Mouse (Mus musculus) megakaryocyte, embryonic 14.5 days (primary cell): Measurements from ENCODE around the gene Dclk1. TPM values are rescaled to one million over a fixed set of nuclear protein-coding genes. Genes with fewer than 3 reads are reported as not detected.

Experiments used
- H3K27me3 ChIP-seq: replicated peaks from 2 replicates; pipeline ENCODE3; 2012; ENCODE audit warnings: inconsistent platforms
- H3K36me3 ChIP-seq: replicated peaks from 2 replicates; pipeline ENCODE3; 2012; ENCODE audit warnings: low read length, inconsistent platforms, mixed read lengths
- H3K4me1 ChIP-seq: 2 replicates; pipeline ENCODE4 v1.6.1; 2012; ENCODE audit warnings: inconsistent platforms
- H3K4me3 ChIP-seq: replicated peaks from 2 replicates; pipeline ENCODE3; 2012; ENCODE audit warnings: moderate library complexity, mild to moderate bottlenecking, inconsistent platforms
- H3K9me3 ChIP-seq: 2 replicates; pipeline ENCODE4 v1.6.1; 2012; ENCODE audit warnings: inconsistent platforms
- FLI1 ChIP-seq: IDR thresholded peaks from 2 replicates; pipeline ENCODE4 v1.6.1; 2012; ENCODE audit warnings: low read length, inconsistent platforms, mixed read lengths
- GATA1 ChIP-seq: IDR thresholded peaks from 3 replicates; pipeline ENCODE4 v1.6.1; 2012; ENCODE audit warnings: mixed read lengths, low read length, inconsistent platforms, borderline replicate concordance
- polyA plus RNA-seq: library from polyadenylated mRNA; stranded (reverse); fragments of >175 nt; gene quantifications from 2 replicates; pipeline ENCODE4 v1.2.3, GENCODE M21; 2012; ENCODE audit warnings: low replicate concordance; ENCODE audit not compliant: insufficient read depth

The Dclk1 gene
- polyA plus RNA-seq, 1 experiment, result not detected

- Histone ChIP-seq H3K4me3 (no peak overlapping the region), H3K27me3 (peaks cover under 1% of the 10 kb centered on the region), H3K36me3 (no peaks in the 10 kb centered on the region), H3K4me1 (no peaks in the 10 kb centered on the region), H3K9me3 (peaks cover 14% of the 10 kb centered on the region; the same call in 1 of the 2 replicates)
- TF ChIP-seq FLI1 (no peak), GATA1 (no peak)
These were observed 6.3 kb downstream of the Dclk1 start for GRCm38 (mm10) chr3:55248508-55248907.

DNA sequence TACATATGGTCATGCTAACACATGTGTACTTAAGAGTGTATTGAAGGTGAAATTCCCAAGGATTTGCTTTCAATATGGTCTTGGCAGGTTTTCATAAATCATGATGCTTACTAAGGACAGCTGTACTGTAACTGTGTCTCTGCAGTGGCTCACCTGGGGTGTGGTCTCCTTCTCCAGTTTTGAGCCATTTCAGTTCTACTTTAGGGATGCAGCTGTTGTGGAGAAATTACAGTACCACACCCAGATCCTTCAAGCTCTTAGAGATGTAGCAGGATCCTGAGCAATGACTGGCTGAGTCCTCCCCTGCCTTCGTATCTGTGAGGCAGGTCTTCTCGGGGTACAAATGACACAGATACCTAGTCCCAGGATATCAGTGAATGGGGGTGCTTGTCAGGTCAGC is 8.5 kb downstream of the Dclk1 start:
- H3K4me1 ChIP-seq, result no peaks in the 10 kb centered on the region
- H3K27me3 ChIP-seq, result no peaks in the 10 kb centered on the region
- H3K9me3 ChIP-seq, result peaks cover 21% of the 10 kb centered on the region
- TF ChIP-seq GATA1 (no peak), FLI1 (no peak)
- H3K36me3 ChIP-seq, result no peaks in the 10 kb centered on the region
- H3K4me3 ChIP-seq, result no peak overlapping the region

- H3K4me1 ChIP-seq, result no peaks in the 10 kb centered on the region
- no peak for TF ChIP-seq GATA1
- no peak for TF ChIP-seq FLI1
- no peaks in the 10 kb centered on the region for H3K27me3 ChIP-seq
- H3K4me3 ChIP-seq, result no peak overlapping the region
- peaks cover 11% of the 10 kb centered on the region for H3K9me3 ChIP-seq
- H3K36me3 ChIP-seq, result no peaks in the 10 kb centered on the region
These were observed 18.0 kb downstream of the Dclk1 start for GRCm38 (mm10) chr3:55260139-55260538.

DNA sequence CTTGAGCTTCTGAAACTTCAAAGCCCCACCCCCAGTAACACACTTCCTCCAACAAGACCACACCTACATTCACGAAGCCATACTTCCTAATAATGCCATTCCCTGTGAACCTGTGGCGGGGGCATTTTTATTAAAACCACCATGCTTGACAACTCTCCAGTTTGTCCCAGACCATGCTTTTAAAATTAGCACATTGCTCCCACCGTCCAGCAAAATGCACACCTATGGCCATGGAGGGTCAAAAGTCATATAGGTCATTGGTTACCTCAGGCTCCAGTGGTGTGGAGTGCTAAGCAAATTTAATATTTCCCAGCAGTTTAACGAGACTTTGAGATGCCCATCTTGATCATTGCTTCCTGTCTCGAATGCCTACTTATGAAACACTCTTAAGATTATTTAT is 23.9 kb downstream of the Dclk1 start:
- Histone ChIP-seq H3K9me3 (peaks cover 4% of the 10 kb centered on the region; the same call in 1 of the 2 replicates), H3K36me3 (no peaks in the 10 kb centered on the region), H3K4me3 (no peak overlapping the region), H3K27me3 (no peaks in the 10 kb centered on the region), H3K4me1 (no peaks in the 10 kb centered on the region)
- TF ChIP-seq FLI1 (no peak), GATA1 (no peak)

- no peaks in the 10 kb centered on the region for H3K36me3 ChIP-seq
- no peak overlapping the region for H3K4me3 ChIP-seq
- TF ChIP-seq GATA1 (no peak), FLI1 (no peak)
- peaks cover 18% of the 10 kb centered on the region for H3K9me3 ChIP-seq
- H3K4me1 ChIP-seq, result no peaks in the 10 kb centered on the region
- no peaks in the 10 kb centered on the region for H3K27me3 ChIP-seq
These were observed 27.6 kb downstream of the Dclk1 start for GRCm38 (mm10) chr3:55269802-55270201.

DNA sequence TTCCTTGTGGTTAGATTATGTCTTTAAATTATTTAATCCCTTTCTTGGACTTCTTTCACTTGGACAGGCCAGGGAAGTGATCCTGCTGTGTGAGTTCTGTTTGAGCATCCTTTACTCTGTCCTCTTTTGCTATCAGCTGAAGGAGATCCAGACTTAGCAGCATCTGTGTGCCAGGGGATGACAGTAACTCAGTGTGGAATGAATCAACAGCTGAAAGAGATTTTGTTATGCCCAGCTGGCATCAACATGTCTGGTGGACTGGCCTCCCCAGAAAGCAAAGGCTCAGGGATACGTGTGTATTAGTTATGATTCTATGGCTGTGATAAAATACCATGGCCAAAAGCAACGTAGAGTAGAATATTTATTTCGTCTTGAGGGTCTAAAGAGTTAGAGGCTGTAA is 28.2 kb downstream of the Dclk1 start:
- Histone ChIP-seq H3K9me3 (peaks cover 23% of the 10 kb centered on the region), H3K27me3 (no peaks in the 10 kb centered on the region), H3K4me3 (no peak overlapping the region), H3K36me3 (no peaks in the 10 kb centered on the region), H3K4me1 (no peaks in the 10 kb centered on the region)
- TF ChIP-seq GATA1, result no peak
- TF ChIP-seq FLI1, result no peak

DNA sequence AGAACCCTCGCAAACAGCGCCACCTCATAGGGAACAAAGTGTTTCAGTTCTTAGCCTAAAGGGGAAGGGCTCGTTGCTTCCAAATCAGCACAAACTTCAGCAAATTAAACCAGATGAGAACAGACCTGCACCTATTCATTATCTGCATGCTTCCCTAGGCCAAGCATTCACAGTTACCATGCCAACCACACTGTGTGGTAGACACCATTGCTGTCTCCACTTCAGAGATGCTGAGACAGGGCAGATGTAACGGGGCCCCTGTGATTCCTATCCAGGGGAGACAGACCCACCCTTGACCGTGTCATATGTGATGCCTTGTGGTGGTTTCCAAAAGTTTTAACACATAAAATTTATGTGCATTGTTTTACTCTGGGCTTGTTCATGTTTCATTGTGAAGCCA is 28.8 kb downstream of the Dclk1 start:
- TF ChIP-seq FLI1 (no peak), GATA1 (no peak)
- Histone ChIP-seq H3K9me3 (peaks cover 23% of the 10 kb centered on the region), H3K4me1 (no peaks in the 10 kb centered on the region), H3K27me3 (no peaks in the 10 kb centered on the region), H3K4me3 (no peak overlapping the region), H3K36me3 (no peaks in the 10 kb centered on the region)

DNA sequence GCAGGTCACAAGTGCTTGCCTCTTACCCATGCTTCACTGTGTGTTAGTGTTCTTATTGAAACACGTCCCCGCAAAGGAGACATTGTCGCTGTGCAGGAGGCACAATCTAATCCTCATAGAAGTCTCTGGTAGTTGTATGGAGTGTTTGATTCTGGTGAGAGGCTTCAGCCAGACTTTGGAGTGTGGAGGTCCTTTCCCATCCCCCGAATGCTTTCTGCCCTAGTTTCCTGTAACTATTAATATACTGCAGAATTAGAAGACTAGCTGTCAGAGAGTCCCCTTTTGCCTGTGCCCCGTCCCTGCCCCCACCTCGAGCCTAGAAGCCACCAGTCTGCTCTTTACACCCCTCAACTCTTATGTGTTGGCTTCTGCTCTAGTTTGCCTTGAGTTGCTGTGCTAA is 30.4 kb downstream of the Dclk1 start:
- Histone ChIP-seq H3K4me1 (no peaks in the 10 kb centered on the region), H3K27me3 (no peaks in the 10 kb centered on the region), H3K4me3 (no peak overlapping the region), H3K36me3 (no peaks in the 10 kb centered on the region), H3K9me3 (peaks cover 23% of the 10 kb centered on the region)
- TF ChIP-seq FLI1, result no peak
- TF ChIP-seq GATA1, result no peak

DNA sequence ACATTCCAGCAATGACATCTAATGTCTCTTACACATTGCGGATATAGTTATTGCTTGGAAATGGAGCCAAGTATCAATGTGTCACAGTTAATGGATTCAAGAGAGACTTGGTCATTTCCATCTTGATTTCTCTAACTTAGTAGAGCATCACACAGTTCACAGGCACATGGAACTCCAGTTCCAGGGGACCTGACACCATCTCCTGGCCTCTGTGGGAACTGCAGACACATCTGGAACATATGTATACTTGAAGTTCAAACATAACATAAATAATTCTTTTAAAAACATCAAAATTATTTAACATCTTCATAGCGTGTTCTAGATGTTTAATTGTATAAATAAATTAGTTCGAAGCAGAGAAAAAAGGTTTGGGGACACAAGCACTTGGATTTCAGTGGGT is 34.3 kb downstream of the Dclk1 start:
- no peak overlapping the region for H3K4me3 ChIP-seq
- H3K4me1 ChIP-seq, result no peaks in the 10 kb centered on the region
- no peaks in the 10 kb centered on the region for H3K27me3 ChIP-seq
- no peak for TF ChIP-seq FLI1
- TF ChIP-seq GATA1, result no peak
- no peaks in the 10 kb centered on the region for H3K36me3 ChIP-seq
- H3K9me3 ChIP-seq, result peaks cover 32% of the 10 kb centered on the region

GRCm38 (mm10) chr3:55276851-55277250 is 34.7 kb downstream of the Dclk1 start:
- no peaks in the 10 kb centered on the region for H3K36me3 ChIP-seq
- H3K4me1 ChIP-seq, result no peaks in the 10 kb centered on the region
- H3K9me3 ChIP-seq, result peaks cover 32% of the 10 kb centered on the region

GRCm38 (mm10) chr3:55277829-55278228 is 35.7 kb downstream of the Dclk1 start:
- Histone ChIP-seq H3K9me3 (peaks cover 26% of the 10 kb centered on the region), H3K36me3 (no peaks in the 10 kb centered on the region), H3K27me3 (no peaks in the 10 kb centered on the region), H3K4me3 (no peak overlapping the region), H3K4me1 (no peaks in the 10 kb centered on the region)
- TF ChIP-seq FLI1 (no peak), GATA1 (no peak)

More at GRCm38 (mm10) chr3:55276851-55277250, 34.7 kb downstream of the Dclk1 start:
- Histone ChIP-seq H3K27me3 (no peaks in the 10 kb centered on the region), H3K4me3 (no peak overlapping the region)
- no peak for TF ChIP-seq FLI1
- TF ChIP-seq GATA1, result no peak
